Mouse (Mus musculus) embryonic stem cell, embryonic (primary cell): ENCODE measurements at regions not wholly inside any gene's neighbourhood (a gene's known extent, or its start where the extent isn't known, plus 50 kb on each side); places are given as distances from the start of the nearest gene placed in this dataset.

Source experiments
- CTCF ChIA-PET, 4 experiments: fragments of 300-600 bp in 2 of 4; fragments of 350-600 bp in 2 of 4; sonication (Branson Sonifier 250); formaldehyde crosslinking; loops; one replicate each; lab custom pipeline; 2022; ENCODE audit warnings: inconsistent platforms in 2 of 4; lab: Charles Lee
- POLR2A ChIA-PET, 4 experiments: fragments of 300-600 bp in 2 of 4; fragments of 350-600 bp in 2 of 4; sonication (Branson Sonifier 250); formaldehyde crosslinking; loops; one replicate each; lab custom pipeline; 2022; ENCODE audit warnings: antibody characterized with exemption in 4 of 4, inconsistent platforms in 1 of 4; lab: Charles Lee

GRCm38 (mm10) chr3:144334201-144334600 is 129.2 kb upstream of the Lmo4 start:
- ChIA-PET POLR2A (no interaction called here), CTCF (no interaction called here)

GRCm38 (mm10) chr3:144332353-144332752 is 127.3 kb upstream of the Lmo4 start:
- ChIA-PET CTCF (interaction anchor here in 2 of 4 experiments (0.7 kb wide), 2 partner anchors 13 to 944 kb away, joined by 3 read pairs; no protein-coding TSS in a partner anchor), POLR2A (interaction anchor here in 1 of 4 experiments (0.7 kb wide), 1 partner anchor 81 kb away, joined by 3 read pairs; no protein-coding TSS in a partner anchor)

GRCm38 (mm10) chr3:144329117-144329516 is 124.1 kb upstream of the Lmo4 start:
- ChIA-PET POLR2A (no interaction called here), CTCF (no interaction called here)

GRCm38 (mm10) chr3:144327235-144327760 is 122.3 kb upstream of the Lmo4 start:
- ChIA-PET POLR2A (no interaction called here), CTCF (no interaction called here)

- CTCF ChIA-PET, result no interaction called here
- POLR2A ChIA-PET, result no interaction called here
Observed at GRCm38 (mm10) chr3:144324974-144325373, 120.0 kb upstream of the Lmo4 start.

- CTCF ChIA-PET, result no interaction called here
- POLR2A ChIA-PET, result no interaction called here
Observed at GRCm38 (mm10) chr3:144323524-144323923, 118.5 kb upstream of the Lmo4 start.

- ChIA-PET POLR2A (no interaction called here), CTCF (no interaction called here)
Observed at GRCm38 (mm10) chr3:144319468-144320205, 114.6 kb upstream of the Lmo4 start.

- ChIA-PET POLR2A (no interaction called here), CTCF (interaction anchor here in 1 of 4 experiments (0.6 kb wide), 1 partner anchor 134 kb away, joined by 3 read pairs; no protein-coding TSS in a partner anchor)
Observed at GRCm38 (mm10) chr3:144318761-144319467, 113.9 kb upstream of the Lmo4 start.

- CTCF ChIA-PET, result interaction anchor here in 1 of 4 experiments (0.5 kb wide), 1 partner anchor 789 kb away, joined by 3 read pairs; no protein-coding TSS in a partner anchor
- POLR2A ChIA-PET, result no interaction called here
Observed at GRCm38 (mm10) chr3:144310748-144311147, 105.7 kb upstream of the Lmo4 start.

- ChIA-PET POLR2A (interaction anchor here in 1 of 4 experiments (1.2 kb wide), 1 partner anchor 12 kb away, joined by 3 read pairs; no protein-coding TSS in a partner anchor), CTCF (no interaction called here)
Observed at GRCm38 (mm10) chr3:144308616-144309015, 103.6 kb upstream of the Lmo4 start.

- ChIA-PET POLR2A (no interaction called here), CTCF (no interaction called here)
Observed at GRCm38 (mm10) chr3:144307557-144307956, 102.5 kb upstream of the Lmo4 start.

- POLR2A ChIA-PET, result no interaction called here
- CTCF ChIA-PET, result interaction anchor here in 1 of 4 experiments (0.6 kb wide), 1 partner anchor 384 kb away, joined by 3 read pairs; no protein-coding TSS in a partner anchor
Observed at GRCm38 (mm10) chr3:144305456-144305855, 100.4 kb upstream of the Lmo4 start.

GRCm38 (mm10) chr3:144304924-144305323 is 99.9 kb upstream of the Lmo4 start:
- ChIA-PET POLR2A (no interaction called here), CTCF (interaction anchor here in 1 of 4 experiments (0.6 kb wide), 1 partner anchor 384 kb away, joined by 3 read pairs; no protein-coding TSS in a partner anchor)

- CTCF ChIA-PET, result interaction anchor here in 1 of 4 experiments (0.6 kb wide), 1 partner anchor 448 kb away, joined by 6 read pairs; no protein-coding TSS in a partner anchor
Observed at GRCm38 (mm10) chr3:144302626-144303025, 97.6 kb upstream of the Lmo4 start.

GRCm38 (mm10) chr3:144301068-144301467 is 96.0 kb upstream of the Lmo4 start:
- POLR2A ChIA-PET, result no interaction called here
- CTCF ChIA-PET, result no interaction called here

More at GRCm38 (mm10) chr3:144302626-144303025, 97.6 kb upstream of the Lmo4 start:
- POLR2A ChIA-PET, result interaction anchor here in 1 of 4 experiments (0.7 kb wide), 1 partner anchor 111 kb away, joined by 3 read pairs; no protein-coding TSS in a partner anchor

- CTCF ChIA-PET, result no interaction called here
- POLR2A ChIA-PET, result no interaction called here
Observed at GRCm38 (mm10) chr3:144299239-144299638, 94.2 kb upstream of the Lmo4 start.

GRCm38 (mm10) chr3:144289489-144289888 is 84.5 kb upstream of the Lmo4 start:
- POLR2A ChIA-PET, result no interaction called here

GRCm38 (mm10) chr3:144286100-144286499 is 81.1 kb upstream of the Lmo4 start:
- POLR2A ChIA-PET, result no interaction called here

More at GRCm38 (mm10) chr3:144289489-144289888, 84.5 kb upstream of the Lmo4 start:
- CTCF ChIA-PET, result no interaction called here

GRCm38 (mm10) chr3:144284326-144284725 is 79.3 kb upstream of the Lmo4 start:
- ChIA-PET POLR2A (no interaction called here), CTCF (no interaction called here)

More at GRCm38 (mm10) chr3:144286100-144286499, 81.1 kb upstream of the Lmo4 start:
- CTCF ChIA-PET, result interaction anchor here in 1 of 4 experiments (0.6 kb wide), 1 partner anchor 67 kb away, joined by 4 read pairs; no protein-coding TSS in a partner anchor
